15 mouse cellular contexts compared by ENCODE assay signal in genomic region chr12:101814423-101814822, GRCm38 (mm10). TPM values are rescaled to one million over a fixed set of nuclear protein-coding genes. Genes with fewer than 3 reads are reported as not detected.
"Had no signal": no experiment of that assay in that cellular context is flagged by ENCODE, and none has a peak within 500 bp of the region (broad histone marks: within the 10 kb centered on the region; RNA-seq: fewer than 3 reads in every experiment).

No protein-coding gene starts in this region.

- H3K27me3 ChIP-seq: limb, embryonic 12.5 days; lung, embryonic 15.5 days; stomach, embryonic 15.5 days had no signal

- H3K4me3 ChIP-seq: layer of hippocampus, adult 2 months; limb, embryonic 12.5 days; liver, embryonic 13.5 days; lung, embryonic 15.5 days; midbrain, embryonic 12.5 days; stomach, embryonic 15.5 days had no signal

- DNase-seq: kidney, postnatal 10 days; kidney, postnatal 4 days; liver; liver, embryonic 13.5 days; liver, postnatal 0 days; lung, postnatal 14 days; right cerebral cortex, postnatal 14 days; thymus, adult 2 months; thymus, postnatal 25 days had no signal

- H3K27ac ChIP-seq: layer of hippocampus, adult 2 months; limb, embryonic 12.5 days; liver, embryonic 13.5 days; lung, embryonic 15.5 days; midbrain, embryonic 12.5 days; stomach, embryonic 15.5 days had no signal

- ATAC-seq: liver, postnatal 0 days had no signal

RNA-seq across cellular contexts. Expression of gene Fbln5, which starts 4.4 kb away (rescaled TPM):
- total RNA-seq: megakaryocyte-erythroid progenitor cell, adult 5-6 weeks had no signal
